Mouse (Mus musculus) cerebellum, adult 2 months (tissue): Measurements from ENCODE around the gene Nln.

Source experiments
- CTCF ChIP-seq: fragments of 200-500 bp; IDR thresholded peaks from 2 replicates; pipeline ENCODE4 v1.5.1; 2011; ENCODE audit warnings: low read depth, mild to moderate bottlenecking, control low read depth, low read length, moderate library complexity, borderline replicate concordance; ENCODE audit not compliant: insufficient read depth
- POLR2A ChIP-seq: fragments of 200-500 bp; IDR thresholded peaks from 2 replicates; pipeline ENCODE4 v1.6.1; 2011; ENCODE audit warnings: low read length, control low read depth, borderline replicate concordance; ENCODE audit not compliant: insufficient read depth

DNA sequence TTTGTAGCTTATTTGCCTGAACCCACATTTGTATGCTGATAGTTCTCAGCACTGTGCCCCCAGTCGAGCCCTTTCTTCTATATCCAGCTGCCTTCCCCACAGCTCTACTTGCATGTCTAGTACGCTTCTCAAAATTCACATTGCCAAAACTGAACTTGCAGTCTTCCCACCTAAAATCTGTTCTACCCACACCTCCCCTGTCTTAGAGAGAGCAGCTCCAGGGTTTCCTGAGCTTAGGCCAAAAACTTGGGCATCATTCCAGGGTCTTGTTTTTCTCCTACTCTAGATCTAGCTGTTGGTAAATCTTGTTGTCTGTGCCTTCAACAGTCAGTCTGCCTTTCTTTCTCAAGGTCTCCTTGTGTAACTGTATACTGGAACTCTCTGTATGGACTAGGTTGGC lies 5.4 kb upstream of the Nln start:
- TF ChIP-seq CTCF (no peak), POLR2A (no peak)
